Mouse (Mus musculus) T-helper 1 cell (primary cell): ENCODE results near the gene Aqp1.

Experiments
- in situ Hi-C: fragments of 300-600 bp; cut with MboI, MseI; formaldehyde crosslinking; loops from one replicate; pipeline ENCODE4 v1.15.1; 2025; ENCODE audit warnings: high pct_unique_total_duplicates

Aqp1 gene

GRCm38 (mm10) chr6:55332100-55332772 is 4.0 kb upstream of the Aqp1 start:
- in situ Hi-C loops: no loop called here

GRCm38 (mm10) chr6:55332773-55333109 is 3.5 kb upstream of the Aqp1 start:
- in situ Hi-C loops: no loop called here

- in situ Hi-C loops: no loop called here
Observed at GRCm38 (mm10) chr6:55337242-55337641, 1.0 kb downstream of the Aqp1 start.

DNA sequence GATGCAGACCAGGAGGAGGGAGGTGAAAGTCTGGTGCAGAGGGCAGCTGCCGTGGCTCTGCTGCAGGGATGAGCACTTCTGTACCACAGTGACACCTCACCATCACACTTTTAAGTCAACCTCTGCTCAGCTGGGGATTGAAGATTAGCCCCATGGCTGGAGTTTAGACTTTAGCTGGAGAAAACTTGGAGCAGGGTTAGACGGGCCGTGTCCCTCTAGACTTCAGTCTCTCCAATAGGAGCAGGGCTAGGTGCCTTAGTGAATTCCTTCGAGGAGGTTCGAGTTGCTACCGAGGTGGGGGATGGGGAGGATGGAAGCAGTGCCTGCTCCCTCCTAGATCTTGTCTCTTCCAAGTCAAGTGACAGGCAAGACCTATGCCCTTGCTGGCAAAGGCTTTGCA is 1.8 kb downstream of the Aqp1 start:
- in situ Hi-C loops: no loop called here

GRCm38 (mm10) chr6:55338934-55339825 is 2.9 kb downstream of the Aqp1 start:
- in situ Hi-C loops: no loop called here

DNA sequence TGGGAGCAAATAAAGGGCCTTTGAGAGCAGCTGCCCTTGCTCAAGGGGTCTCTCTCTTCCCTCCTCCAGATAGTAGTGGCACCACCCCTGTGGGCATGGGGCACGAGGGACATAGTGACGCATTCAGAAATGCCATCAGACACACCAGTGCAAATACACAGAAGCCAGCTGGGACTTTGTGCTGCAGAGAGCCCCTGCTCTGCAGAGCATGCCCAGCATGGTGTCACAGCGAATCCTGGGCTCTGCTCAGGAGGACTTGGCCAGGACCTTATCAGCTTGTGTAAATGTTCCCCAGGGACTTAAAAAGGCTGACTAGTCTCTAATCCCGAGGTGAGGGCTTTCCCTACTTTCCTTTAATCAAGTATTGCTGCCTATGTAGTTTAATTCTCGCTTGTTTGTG is 5.5 kb downstream of the Aqp1 start:
- in situ Hi-C loops: no loop called here

DNA sequence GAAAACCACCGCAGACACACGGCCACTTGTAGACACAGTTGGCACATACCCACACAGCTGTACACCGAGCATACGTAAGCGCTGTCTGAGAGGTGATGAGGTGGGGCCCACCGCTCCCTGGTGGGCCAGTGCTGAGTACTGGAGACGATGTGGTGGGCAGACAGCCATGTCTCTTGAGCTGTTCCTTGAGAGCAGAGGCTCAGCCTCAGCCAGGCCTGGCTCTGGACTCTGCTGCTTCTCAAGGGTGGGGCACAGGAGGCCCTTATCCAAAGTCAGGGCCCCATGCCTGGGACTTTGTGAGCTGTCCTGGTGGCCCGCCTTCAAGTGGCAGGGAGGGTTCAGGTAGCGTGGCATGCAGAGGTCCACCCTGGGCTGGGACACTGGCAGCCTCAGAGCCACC is 6.1 kb downstream of the Aqp1 start:
- in situ Hi-C loops: no loop called here

DNA sequence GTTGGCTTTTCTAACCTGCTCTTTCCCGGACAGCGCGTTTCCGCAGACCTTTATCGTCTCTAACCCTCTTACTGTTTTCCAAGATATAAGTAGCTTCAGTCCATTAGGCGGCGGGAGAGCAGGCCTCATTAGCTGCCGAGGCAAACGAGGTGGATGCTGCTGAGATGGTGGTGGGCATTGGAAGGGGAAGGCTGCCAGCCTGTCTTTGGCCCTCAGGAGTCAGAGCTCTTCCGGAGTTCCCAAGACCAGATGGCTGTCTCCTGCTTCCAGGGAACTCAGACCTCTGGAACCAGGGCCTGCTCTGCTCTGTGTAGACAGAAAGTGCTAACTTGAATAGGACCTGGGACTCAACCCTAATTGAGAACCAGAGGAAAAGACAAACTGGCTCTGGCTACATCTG is 7.2 kb downstream of the Aqp1 start:
- in situ Hi-C loops: no loop called here

GRCm38 (mm10) chr6:55344291-55345016 is 8.2 kb downstream of the Aqp1 start:
- in situ Hi-C loops: no loop called here

- in situ Hi-C loops: no loop called here
Observed at GRCm38 (mm10) chr6:55345264-55345663, 9.0 kb downstream of the Aqp1 start.

GRCm38 (mm10) chr6:55346491-55346890 is 10.3 kb downstream of the Aqp1 start:
- in situ Hi-C loops: no loop called here

- in situ Hi-C loops: no loop called here
Observed at GRCm38 (mm10) chr6:55347711-55348571, 11.7 kb downstream of the Aqp1 start.

- in situ Hi-C loops: no loop called here
Observed at GRCm38 (mm10) chr6:55349231-55349630, 13.0 kb downstream of the Aqp1 start.

DNA sequence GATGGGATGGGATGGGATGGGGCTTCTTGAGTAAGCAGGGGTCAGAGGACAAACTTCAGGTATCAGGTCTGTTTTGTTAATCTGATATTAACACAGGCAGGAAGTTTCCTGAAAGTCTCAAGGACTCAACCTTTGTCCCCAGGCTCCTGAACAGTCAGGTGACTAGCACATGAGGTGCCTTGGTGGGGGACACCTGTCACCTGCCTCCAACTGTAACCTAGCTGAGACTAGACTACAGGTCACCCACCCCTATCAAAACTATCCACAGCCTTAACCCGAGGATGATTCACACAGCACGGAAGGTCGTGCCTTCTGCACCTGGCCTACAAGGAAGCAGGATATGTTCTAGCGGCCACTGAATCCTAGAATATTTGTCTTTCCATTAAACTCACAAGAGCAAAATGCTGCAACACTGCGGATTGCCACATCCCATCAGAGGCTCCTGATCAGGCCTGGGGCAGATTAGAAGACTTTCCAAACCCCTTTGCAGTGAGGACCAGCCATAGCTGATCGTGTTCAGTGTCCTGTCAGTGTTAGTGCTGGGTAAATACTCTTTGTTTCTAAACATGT is 14.2 kb downstream of the Aqp1 start:
- in situ Hi-C loops: no loop called here

DNA sequence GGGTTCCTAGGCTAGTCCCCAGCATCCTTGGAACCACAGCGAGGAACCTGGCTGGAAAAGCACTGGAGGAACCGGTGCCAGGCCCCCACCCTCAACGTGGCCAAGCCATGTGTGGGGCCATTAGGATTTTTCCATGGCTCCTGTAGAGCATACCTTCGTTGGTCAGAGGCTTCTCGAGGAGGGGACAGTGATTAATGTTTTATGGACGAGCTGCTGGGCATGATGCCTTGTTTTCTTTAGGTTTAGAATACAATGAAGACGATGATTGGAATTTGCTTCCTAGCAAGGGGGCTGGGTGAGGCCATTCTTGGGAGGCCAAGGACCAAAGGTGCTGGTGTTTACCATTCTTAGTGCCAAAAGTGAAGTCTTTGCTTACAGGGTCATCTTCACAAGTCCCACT is 15.5 kb downstream of the Aqp1 start:
- in situ Hi-C loops: no loop called here

- in situ Hi-C loops: no loop called here
Observed at GRCm38 (mm10) chr6:55353711-55354445, 17.6 kb downstream of the Aqp1 start.

DNA sequence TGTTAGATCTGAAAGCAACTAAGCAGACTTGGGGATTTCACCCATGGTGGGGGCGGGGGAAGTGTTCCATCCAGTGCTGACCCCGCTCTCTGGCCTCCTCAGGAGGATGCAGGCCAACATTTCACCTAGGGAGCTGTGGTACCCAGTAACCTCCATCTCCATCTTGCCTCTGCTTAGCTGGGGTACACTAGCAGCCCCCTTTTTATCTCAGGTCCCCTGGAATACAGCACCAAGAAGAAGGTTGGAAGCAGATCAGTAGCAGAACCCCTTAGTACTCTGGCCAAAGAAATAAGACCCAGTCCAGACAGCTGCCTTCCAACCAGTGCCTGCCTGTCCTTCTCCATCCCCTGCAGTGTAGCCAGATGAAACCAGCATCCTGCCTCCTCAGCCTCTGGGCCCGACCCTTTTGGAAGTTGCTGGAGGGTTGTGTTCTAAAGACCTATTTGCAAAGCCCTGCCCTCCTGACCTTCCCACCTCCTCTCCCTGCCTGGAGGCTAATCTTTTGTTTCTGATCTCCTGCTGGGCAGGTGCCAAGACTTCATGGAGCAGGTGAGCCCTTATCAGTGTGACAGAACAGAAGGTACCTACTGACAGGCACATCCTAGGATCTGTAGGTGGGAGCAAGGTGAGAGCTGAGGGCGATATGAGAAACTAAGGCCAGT is 18.4 kb downstream of the Aqp1 start:
- in situ Hi-C loops: no loop called here

DNA sequence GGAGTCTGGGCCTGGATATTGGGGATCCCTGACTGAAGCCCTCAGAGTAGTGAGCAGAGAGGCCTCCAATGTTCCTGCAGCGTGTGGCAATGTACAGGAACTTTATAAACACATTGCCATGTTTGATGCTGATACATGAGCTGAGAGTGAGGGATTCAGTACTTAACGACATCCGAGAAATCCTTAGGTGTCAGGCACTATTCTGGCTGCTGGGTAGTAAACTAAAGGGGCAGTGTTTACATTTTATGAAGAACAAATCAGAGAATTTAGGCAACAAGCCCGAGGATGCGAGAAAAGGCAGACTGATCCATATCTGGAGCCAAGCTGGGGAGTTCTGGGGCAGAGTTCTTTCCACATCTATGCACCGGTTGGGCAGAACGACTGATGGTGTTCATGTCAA is 19.3 kb downstream of the Aqp1 start:
- in situ Hi-C loops: no loop called here

GRCm38 (mm10) chr6:55356017-55356703 is 19.9 kb downstream of the Aqp1 start:
- in situ Hi-C loops: no loop called here
